Mouse (Mus musculus) CH12.LX (cell line): ENCODE measurements at regions not wholly inside any gene's neighbourhood (a gene's known extent, or its start where the extent isn't known, plus 50 kb on each side); places are given as distances from the start of the nearest gene placed in this dataset.

Experiments used
- DNase-seq: peaks from one replicate; pipeline ENCODE4 v3.0.0-alpha.2; 2013; ENCODE audit errors: extremely low read depth
- H3K27ac ChIP-seq: 2 replicates; pipeline ENCODE4 v1.5.1; 2012; ENCODE audit warnings: low read depth, mild to moderate bottlenecking, control low read depth, moderate library complexity; ENCODE audit not compliant: insufficient read depth
- H3K27me3 ChIP-seq: replicated peaks from 2 replicates; pipeline ENCODE3; 2012; ENCODE audit warnings: inconsistent platforms
- H3K36me3 ChIP-seq, 2 experiments: replicated peaks in 1 of 2; 2 replicates each; pipeline versions ENCODE3 to v1.6.1; 2012; ENCODE audit warnings: inconsistent platforms in 1 of 2, low read length in 1 of 2, mild to moderate bottlenecking in 1 of 2, mixed read lengths in 1 of 2, moderate library complexity in 1 of 2; ENCODE audit not compliant: control insufficient read depth in 1 of 2, insufficient read depth in 1 of 2
- H3K4me1 ChIP-seq, 2 experiments: 2 replicates each; pipeline ENCODE4 v1.6.1; 2012; ENCODE audit warnings: inconsistent platforms in 1 of 2, moderate library complexity in 1 of 2; ENCODE audit not compliant: insufficient read depth in 2 of 2, control insufficient read depth in 1 of 2
- H3K4me2 ChIP-seq: 2 replicates; pipeline ENCODE4 v1.6.1; 2012; ENCODE audit warnings: low read depth, mild to moderate bottlenecking, control low read depth; ENCODE audit not compliant: poor library complexity, insufficient read depth, severe bottlenecking
- H3K4me3 ChIP-seq, 3 experiments: fragments of 150-350 bp in 1 of 3; sonication (generic) in 1 of 3; replicated peaks in 1 of 3; 2 replicates each; pipeline versions ENCODE3 to v1.5.1; 2011 to 2012; ENCODE audit warnings: low read depth in 2 of 3, low read length in 2 of 3, mild to moderate bottlenecking in 2 of 3, moderate library complexity in 2 of 3, control low read depth in 1 of 3, improper control_type of control experiment in 1 of 3, inconsistent platforms in 1 of 3, mixed read lengths in 1 of 3; ENCODE audit not compliant: poor library complexity in 1 of 3
- H3K79me2 ChIP-seq: replicated peaks from 2 replicates; pipeline ENCODE4 v1.6.1; 2012; ENCODE audit warnings: mild to moderate bottlenecking, moderate library complexity; ENCODE audit not compliant: control insufficient read depth, poor library complexity, insufficient read depth, severe bottlenecking; ENCODE audit errors: extremely low read depth
- H3K9ac ChIP-seq: 2 replicates; pipeline ENCODE4 v1.6.1; 2012; ENCODE audit warnings: low read depth, mild to moderate bottlenecking, control low read depth, moderate library complexity; ENCODE audit not compliant: insufficient read depth
- H3K9me3 ChIP-seq: replicated peaks from 2 replicates; pipeline ENCODE3; 2012; ENCODE audit warnings: low read length, inconsistent platforms, mixed read lengths
- BHLHE40 ChIP-seq: IDR thresholded peaks from 2 replicates; pipeline ENCODE4 v1.6.1; 2011; ENCODE audit warnings: mild to moderate bottlenecking, low read depth, low read length, improper control_type of control experiment
- E2F4 ChIP-seq: IDR thresholded peaks from 2 replicates; pipeline ENCODE4 v1.6.1; 2011; ENCODE audit warnings: low read depth, low read length, improper control_type of control experiment; ENCODE audit not compliant: insufficient replicate concordance
- ELF1 ChIP-seq: IDR thresholded peaks from 2 replicates; pipeline ENCODE4 v1.6.1; 2014; ENCODE audit warnings: low read depth, mild to moderate bottlenecking, inconsistent platforms, low read length, improper control_type of control experiment
- JUND ChIP-seq: conservative IDR thresholded peaks from 2 replicates; pipeline ENCODE4 v1.6.1; 2011; ENCODE audit warnings: low read depth, low read length, improper control_type of control experiment
- MAFK ChIP-seq: IDR thresholded peaks from 2 replicates; pipeline ENCODE4 v1.6.1; 2011; ENCODE audit warnings: low read length, improper control_type of control experiment; ENCODE audit not compliant: insufficient replicate concordance
- MAZ ChIP-seq: IDR thresholded peaks from 2 replicates; pipeline ENCODE4 v1.6.1; 2012; ENCODE audit warnings: low read depth, mild to moderate bottlenecking, inconsistent platforms, low read length, improper control_type of control experiment, moderate library complexity
- MYC ChIP-seq: IDR thresholded peaks from 2 replicates; pipeline ENCODE4 v1.6.1; 2011; ENCODE audit warnings: low read depth, mild to moderate bottlenecking, improper control_type of control experiment, low read length
- NRF1 ChIP-seq: IDR thresholded peaks from 2 replicates; pipeline ENCODE4 v1.6.1; 2014; ENCODE audit warnings: low read depth, mild to moderate bottlenecking, inconsistent platforms, low read length, improper control_type of control experiment, moderate library complexity
- PAX5 ChIP-seq: IDR thresholded peaks from 2 replicates; pipeline ENCODE4 v1.6.1; 2012; ENCODE audit warnings: low read length, inconsistent platforms, mixed read lengths
- POLR2A ChIP-seq: IDR thresholded peaks from 2 replicates; pipeline ENCODE4 v1.6.1; 2011; ENCODE audit warnings: low read depth, mild to moderate bottlenecking, improper control_type of control experiment, low read length
- POLR2AphosphoS2 ChIP-seq: IDR thresholded peaks from 2 replicates; pipeline ENCODE4 v1.6.1; 2011; ENCODE audit warnings: low read depth, low read length, improper control_type of control experiment
- RCOR1 ChIP-seq: conservative IDR thresholded peaks from 2 replicates; pipeline ENCODE4 v1.6.1; 2012; ENCODE audit warnings: low read depth, mild to moderate bottlenecking, inconsistent platforms, low read length, improper control_type of control experiment
- SIN3A ChIP-seq: IDR thresholded peaks from 2 replicates; pipeline ENCODE4 v1.6.1; 2012; ENCODE audit warnings: low read length, improper control_type of control experiment, inconsistent platforms
- ZC3H11A ChIP-seq: IDR thresholded peaks from 2 replicates; pipeline ENCODE4 v1.6.1; 2012; ENCODE audit warnings: low read depth, mild to moderate bottlenecking, inconsistent platforms, low read length, improper control_type of control experiment
- ZKSCAN1 ChIP-seq: IDR thresholded peaks from 2 replicates; pipeline ENCODE4 v1.6.1; 2012; ENCODE audit warnings: low read depth, inconsistent platforms, low read length, improper control_type of control experiment, borderline replicate concordance
- dilution Hi-C: fragments of 300-500 bp; cut with MboI; formaldehyde crosslinking; loops from 2 replicates; pipeline ENCODE4 v1.14.3; 2020; ENCODE audit warnings: low sequenced_read_pairs; ENCODE audit not compliant: extremely low pct_unique_long_range_greater_than_20kb, extremely low pct_ligation_motif_present
- in situ Hi-C: fragments of 300-500 bp; cut with MboI; formaldehyde crosslinking; loops from 3 replicates; pipeline ENCODE4 v1.14.3; 2019; ENCODE audit warnings: low sequenced_read_pairs, low pct_ligation_motif_present, low pct_unique_long_range_greater_than_20kb, mixed read lengths

- in situ Hi-C loops = no loop called here
- H3K9me3 ChIP-seq = peaks cover 43% of the 10 kb centered on the region
- dilution Hi-C loops = no loop called here
- no peak overlapping the region for H3K9ac ChIP-seq
- H3K36me3 ChIP-seq = no peaks in the 10 kb centered on the region
- TF ChIP-seq ZKSCAN1 (no peak), SIN3A (no peak), E2F4 (no peak)
- no peaks in the 10 kb centered on the region for H3K79me2 ChIP-seq
- no peak overlapping the region for H3K4me3 ChIP-seq
- DNase-seq = no peak
- no peak overlapping the region for H3K27ac ChIP-seq
- H3K27me3 ChIP-seq = no peaks in the 10 kb centered on the region
- H3K4me2 ChIP-seq = no peak overlapping the region
- no peaks in the 10 kb centered on the region for H3K4me1 ChIP-seq
These were observed 209.4 kb upstream of the Btbd3 start for GRCm38 (mm10) chr2:138046918-138047317.

DNA sequence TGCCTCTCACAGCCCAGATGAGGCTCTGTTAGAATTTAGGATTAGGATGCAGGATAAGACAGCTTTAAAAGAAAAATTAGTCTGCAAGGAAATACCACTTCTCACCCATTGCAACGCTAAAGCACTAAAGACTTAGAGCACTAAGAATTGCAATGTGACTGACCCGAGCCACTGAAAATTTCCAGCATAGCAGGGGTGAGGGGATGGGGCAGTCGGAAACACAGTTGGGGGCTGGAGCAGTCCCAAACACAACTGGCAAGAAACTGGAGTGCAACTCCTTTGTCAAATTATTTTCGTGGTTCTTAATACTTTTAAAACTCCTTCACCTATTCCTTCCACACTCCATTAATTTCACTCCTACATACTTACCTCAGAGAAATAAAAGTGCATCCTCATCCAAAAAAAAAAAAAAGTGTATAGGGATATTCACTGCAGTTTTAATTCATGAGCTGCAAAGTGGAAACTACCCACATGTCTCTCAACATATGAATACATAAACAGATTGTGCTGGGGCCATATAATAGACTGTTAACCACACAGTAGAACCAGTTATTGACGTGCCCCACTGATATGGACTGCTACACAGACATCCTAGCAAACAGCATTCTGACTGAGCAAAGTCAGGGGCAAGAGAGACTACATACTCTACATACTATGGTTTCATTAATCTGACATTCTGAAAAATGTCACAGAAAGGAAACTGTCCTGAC lies 210.3 kb upstream of the Btbd3 start:
- TF ChIP-seq POLR2A = no peak
- TF ChIP-seq MAFK = no peak
- no peak for TF ChIP-seq MYC
- no peak for TF ChIP-seq ELF1
- no peak for TF ChIP-seq SIN3A
- TF ChIP-seq RCOR1 = no peak
- TF ChIP-seq ZC3H11A = no peak
- TF ChIP-seq ZKSCAN1 = no peak
- TF ChIP-seq BHLHE40 = no peak
- no peak for TF ChIP-seq JUND
- TF ChIP-seq POLR2AphosphoS2 = no peak
- TF ChIP-seq NRF1 = no peak
- no peak for TF ChIP-seq MAZ
- TF ChIP-seq PAX5 = no peak
- TF ChIP-seq, all 38 proteins: peak for 0
- no peak overlapping the region for H3K4me2 ChIP-seq
- H3K4me3 ChIP-seq = no peak overlapping the region
- no peaks in the 10 kb centered on the region for H3K27me3 ChIP-seq
- no peak for DNase-seq
- H3K36me3 ChIP-seq = no peaks in the 10 kb centered on the region
- H3K27ac ChIP-seq = no peak overlapping the region
- H3K9me3 ChIP-seq = peaks cover 36% of the 10 kb centered on the region
- H3K4me1 ChIP-seq = no peaks in the 10 kb centered on the region
- no peak overlapping the region for H3K9ac ChIP-seq
- H3K79me2 ChIP-seq = no peaks in the 10 kb centered on the region
- dilution Hi-C loops = no loop called here
- in situ Hi-C loops = no loop called here
